Mouse (Mus musculus): Measurements from ENCODE around the gene Rad51c.
A peak's percentile ranks its signal among the peaks of the same experiment; 100 is the strongest.
"Not testable (repeated sequence)": the region's sequence is repeated elsewhere in the genome, so short reads cannot be mapped to it uniquely, and the experiment has no call there.

The Rad51c gene

DNA sequence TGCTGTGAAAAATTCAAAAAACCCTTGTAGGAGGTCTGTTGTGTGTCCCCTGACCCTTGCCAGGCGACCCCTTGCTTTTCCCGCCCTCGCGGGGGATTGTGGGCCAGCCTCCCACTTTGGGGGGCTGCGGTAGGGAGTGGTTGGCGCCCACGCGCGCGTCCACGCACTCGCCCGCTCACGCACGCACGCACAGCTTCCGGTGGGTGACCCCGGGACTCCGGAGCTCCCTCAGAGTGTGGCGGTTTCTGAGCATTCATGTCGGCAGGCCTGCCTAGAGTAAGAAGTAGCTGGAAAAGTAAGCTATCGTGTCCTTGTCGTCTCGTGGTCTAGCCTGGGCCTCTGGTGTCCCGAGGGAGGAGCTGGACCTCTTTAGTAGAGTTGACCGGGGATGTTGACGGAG, at the start of gene Rad51c, which contains the start of gene Tex14:
Gene Rad51c (minus strand): TSS at position 79 of the 400 bp plus-strand sequence.
Gene Tex14 (plus strand): TSS at position 190 of the 400 bp plus-strand sequence.
- DNase-seq (ENCODE audit: low read depth, low spot score), result no peak

GRCm38 (mm10) chr11:87454035-87454690, 49.4 kb upstream of the Rad51c start:
- no peak for DNase-seq (ENCODE audit: low read depth, low spot score)

DNA sequence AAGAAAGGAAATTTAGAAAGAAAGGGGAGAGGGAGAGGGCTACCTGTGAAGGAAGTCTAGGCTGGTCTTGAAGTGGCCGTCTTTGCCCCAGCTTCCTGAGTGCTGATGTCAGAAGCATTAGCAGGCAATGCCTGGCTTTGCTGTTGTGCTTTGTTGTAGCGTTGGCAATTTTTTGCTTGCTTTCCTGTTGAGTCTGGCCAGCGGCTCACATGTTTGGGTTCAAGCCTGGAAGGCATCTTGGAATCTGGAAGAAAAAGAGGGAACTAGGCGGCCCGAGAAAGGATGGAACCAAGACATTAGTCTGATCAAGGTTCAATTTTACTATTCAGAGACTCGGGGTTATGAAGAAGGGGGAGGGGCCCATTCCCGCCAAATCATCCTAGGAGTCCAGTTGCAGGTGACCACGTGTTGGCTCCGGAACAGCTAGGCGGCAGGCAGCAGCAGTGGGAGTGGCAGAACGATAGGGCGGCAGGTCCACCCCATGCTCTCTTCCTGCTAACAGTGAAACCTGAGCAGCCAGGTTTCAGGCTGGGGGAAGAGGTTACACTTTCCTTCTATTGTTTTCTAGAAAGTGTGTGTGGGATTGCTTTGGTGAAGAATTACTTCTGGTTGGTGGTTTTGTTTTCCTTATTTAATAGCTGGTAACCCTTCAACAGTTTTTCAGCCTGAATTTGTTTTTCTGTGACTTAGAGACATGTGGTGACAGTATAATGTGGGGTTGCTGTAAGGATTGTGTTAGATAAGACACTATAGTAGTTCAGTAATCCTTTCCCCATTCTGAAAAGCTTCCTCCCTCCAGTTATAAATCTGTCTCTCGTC, 48.7 kb upstream of the Rad51c start:
- no peak for DNase-seq (ENCODE audit: low read depth, low spot score)

- not testable (repeated sequence) for DNase-seq (ENCODE audit: low read depth, low spot score)
These were observed 48.0 kb upstream of the Rad51c start for GRCm38 (mm10) chr11:87452779-87453178.

DNA sequence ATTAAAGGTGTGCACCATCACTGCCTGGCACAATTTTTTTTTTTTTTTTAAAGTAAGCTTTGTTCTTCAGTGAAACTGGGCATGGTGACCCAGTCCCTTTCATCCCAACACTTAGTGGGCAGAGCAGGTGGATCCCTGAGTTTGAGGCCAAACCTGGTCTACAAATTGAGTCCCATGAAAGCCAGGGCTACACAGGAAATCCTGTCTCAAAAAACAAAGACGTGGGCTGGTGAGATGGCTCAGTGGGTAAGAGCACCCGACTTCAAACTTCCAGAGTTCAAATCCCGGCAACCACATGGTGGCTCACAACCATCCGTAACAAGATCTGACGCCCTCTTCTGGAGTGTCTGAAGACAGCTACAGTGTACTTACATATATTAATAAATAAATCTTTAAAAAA, 45.1 kb upstream of the Rad51c start:
- peak; percentile 39 for DNase-seq (ENCODE audit: low read depth, low spot score)

- no peak for DNase-seq (ENCODE audit: low read depth, low spot score)
These were observed 44.4 kb upstream of the Rad51c start for GRCm38 (mm10) chr11:87449200-87449547.

DNA sequence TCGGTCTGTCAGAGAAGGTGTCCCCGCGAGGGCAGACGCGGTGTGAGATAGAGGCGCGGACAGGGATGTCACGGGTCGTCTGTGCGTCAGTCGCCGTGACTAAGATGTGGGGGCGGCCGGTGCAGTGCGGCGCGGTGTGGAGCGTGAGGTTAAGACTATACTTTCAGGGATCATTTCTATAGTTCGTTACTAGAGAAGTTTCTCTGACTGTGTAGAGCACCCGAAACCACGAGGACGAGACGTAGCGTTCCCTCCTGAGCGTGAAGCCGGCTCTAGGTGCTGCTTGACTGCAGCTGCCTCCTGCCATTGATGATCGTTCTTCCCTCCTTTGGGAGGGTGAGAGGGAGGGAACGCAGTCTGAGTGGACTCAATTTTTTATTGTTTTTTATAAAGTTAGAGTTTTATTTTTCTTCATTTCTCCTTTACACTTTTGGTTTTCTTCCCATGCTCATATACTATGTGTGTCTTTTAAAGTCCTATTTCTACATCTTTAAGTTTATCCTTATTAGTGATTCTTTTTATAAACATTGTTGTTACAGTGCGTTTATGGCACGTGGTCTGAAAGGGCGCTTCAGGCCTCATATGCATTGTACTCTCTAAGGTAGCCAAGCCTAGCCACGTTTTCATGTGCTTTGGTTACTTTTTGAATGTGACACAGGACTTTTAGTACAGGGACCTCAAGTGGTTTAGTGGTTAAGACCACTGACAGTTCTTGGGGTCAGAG, 43.9 kb upstream of the Rad51c start:
- peak; percentile 98 for DNase-seq (ENCODE audit: low read depth, low spot score)

GRCm38 (mm10) chr11:87448081-87448475, 43.3 kb upstream of the Rad51c start:
- DNase-seq (ENCODE audit: low read depth, low spot score), result peak; percentile 78

- DNase-seq (ENCODE audit: low read depth, low spot score), result no peak
These were observed 42.7 kb upstream of the Rad51c start for GRCm38 (mm10) chr11:87447429-87447828.

GRCm38 (mm10) chr11:87446159-87446558, 41.4 kb upstream of the Rad51c start:
- no peak for DNase-seq (ENCODE audit: low read depth, low spot score)

DNA sequence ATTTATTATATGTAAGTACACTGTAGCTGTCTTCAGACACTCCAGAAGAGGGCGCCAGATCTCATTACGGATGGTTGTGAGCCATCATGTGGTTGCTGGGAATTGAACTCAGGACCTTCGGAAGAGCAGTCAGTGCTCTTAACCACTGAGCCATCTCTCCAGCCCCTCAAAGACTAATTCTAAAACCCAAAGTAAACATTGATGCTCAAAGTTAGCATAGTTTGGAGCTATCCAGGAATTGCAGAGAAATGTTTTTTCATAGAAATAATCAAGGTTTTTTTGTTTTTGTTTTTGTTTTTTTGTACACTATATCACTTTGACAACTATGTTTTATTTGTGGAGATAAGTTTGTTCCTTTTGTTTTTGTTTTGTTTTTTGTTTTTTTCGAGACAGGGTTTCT, 40.8 kb upstream of the Rad51c start:
- DNase-seq (ENCODE audit: low read depth, low spot score), result not testable (repeated sequence)

DNA sequence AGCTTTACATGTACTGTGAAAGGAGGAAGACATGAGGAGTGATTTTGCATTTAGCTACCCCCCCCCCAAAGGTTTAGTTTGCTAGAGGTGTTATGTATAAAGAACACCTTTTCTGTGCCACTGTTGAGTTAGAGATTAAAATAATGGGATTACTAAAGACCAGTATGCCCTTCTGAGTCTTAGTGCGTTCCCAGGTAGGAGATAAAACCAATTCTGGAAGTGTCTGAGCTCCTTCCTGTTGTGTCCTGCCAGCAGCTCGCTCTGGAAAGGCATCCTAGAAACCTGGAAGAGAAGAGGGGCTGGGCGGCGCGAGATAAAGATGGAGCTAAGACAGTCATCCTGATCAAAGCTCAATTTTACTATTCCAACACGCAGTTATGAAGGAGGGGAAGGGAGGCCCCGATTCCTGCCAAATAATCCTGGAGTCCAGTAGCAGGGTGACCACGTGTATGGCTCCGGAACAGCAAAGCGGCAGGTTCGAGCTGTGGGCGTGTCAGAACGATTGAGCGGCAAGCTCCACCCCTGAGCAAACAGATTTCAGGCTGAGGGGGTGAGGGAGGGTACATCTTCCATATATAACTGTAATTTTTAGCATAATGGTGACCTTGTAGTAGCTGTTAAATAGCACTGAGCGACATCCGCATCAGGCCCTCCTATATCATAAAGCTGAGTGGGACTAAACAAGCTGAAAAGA, 40.1 kb upstream of the Rad51c start:
- no peak for DNase-seq (ENCODE audit: low read depth, low spot score)

GRCm38 (mm10) chr11:87444056-87444455, 39.3 kb upstream of the Rad51c start:
- DNase-seq (ENCODE audit: low read depth, low spot score), result not testable (repeated sequence)

- peak; percentile 98 for DNase-seq (ENCODE audit: low read depth, low spot score)
These were observed 38.7 kb upstream of the Rad51c start for GRCm38 (mm10) chr11:87443373-87443883.

DNA sequence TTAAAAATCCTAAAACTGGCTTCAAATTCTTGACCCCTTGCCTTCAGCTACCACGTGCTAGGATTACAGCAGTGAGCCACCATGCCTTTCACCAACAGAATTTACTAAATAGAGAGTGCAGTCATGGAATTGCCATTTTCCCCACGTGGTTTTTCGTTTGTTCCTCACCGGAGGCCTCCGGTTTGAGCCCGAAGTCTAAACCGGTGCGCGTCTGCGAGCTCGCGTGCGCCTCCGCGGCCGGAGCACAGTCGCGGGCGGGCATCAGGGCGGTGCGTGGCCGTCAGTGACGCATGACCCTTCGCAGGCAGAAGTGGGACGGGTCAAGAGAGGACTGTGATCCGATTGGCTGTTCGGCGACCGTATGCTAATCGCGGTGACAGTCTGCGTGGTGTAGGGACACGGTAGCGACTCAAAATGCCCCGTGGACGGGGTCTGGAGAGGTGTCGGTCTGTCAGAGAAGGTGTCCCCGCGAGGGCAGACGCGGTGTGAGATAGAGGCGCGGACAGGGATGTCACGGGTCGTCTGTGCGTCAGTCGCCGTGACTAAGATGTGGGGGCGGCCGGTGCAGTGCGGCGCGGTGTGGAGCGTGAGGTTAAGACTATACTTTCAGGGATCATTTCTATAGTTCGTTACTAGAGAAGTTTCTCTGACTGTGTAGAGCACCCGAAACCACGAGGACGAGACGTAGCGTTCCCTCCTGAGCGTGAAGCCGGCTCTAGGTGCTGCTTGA, 38.1 kb upstream of the Rad51c start:
- DNase-seq (ENCODE audit: low read depth, low spot score), result peak; percentile 67

GRCm38 (mm10) chr11:87439796-87440420, 35.2 kb upstream of the Rad51c start:
- DNase-seq (ENCODE audit: low read depth, low spot score), result no peak

DNA sequence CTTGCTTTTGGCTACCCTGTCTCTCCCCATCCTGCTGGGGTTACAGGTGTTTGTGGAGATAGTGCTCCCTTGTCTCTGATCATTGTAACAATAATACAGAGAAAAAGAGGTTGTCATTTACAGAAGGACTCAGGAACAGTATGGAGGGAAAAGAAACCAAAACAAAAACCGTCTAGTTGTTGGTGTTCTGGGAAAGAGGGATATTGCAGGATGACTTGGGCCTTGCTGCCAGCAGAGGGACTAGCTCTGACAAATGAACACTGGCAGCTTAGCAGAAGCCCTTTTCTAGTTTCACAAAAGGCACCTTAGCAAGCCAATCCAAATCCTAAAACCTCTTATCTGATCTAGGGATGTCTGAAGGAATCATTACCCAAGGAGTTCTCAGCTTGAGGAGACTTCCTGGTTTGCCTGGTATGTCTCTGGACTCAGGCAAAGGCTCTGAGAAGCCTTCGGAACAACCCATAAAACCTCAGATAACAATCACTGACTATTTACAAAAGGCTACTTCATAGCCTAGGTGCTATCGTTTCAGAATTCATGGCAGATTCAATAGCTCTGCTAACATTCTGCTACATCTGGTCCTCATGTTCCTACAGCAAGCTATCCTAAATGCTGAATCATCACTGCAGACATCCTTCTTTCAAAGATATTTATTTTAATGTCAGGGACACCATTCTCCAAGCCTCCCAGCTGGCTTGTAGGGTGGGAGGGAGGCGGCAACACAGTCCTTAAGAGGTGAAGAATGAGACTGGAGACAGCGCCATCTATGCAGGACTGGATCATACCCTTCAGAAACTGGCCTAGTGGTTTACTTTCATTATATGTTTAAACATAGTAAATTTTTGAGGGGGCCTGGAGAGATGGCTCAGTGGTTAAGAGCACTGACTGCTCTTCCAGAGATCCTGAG, 31.8 kb upstream of the Rad51c start:
- no peak for DNase-seq (ENCODE audit: low read depth, low spot score)

DNA sequence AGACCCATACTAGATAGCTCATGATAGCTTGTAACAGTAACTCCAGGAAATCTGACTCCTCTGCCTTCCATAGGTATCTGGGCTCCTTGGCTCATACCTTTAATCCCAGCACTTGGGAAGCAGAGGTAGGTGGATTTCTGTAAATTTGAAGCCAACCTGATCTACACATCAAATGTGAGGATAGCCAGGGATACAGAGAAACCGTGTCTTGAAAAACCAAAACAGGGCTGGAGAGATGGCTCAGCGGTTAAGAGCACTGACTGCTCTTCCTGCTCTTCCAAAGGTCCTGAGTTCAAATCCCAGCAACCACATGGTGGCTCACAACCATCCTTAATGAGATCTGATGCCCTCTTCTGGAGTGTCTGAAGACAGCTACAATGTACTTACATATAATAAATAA, 30.4 kb upstream of the Rad51c start:
- not testable (repeated sequence) for DNase-seq (ENCODE audit: low read depth, low spot score)

- DNase-seq (ENCODE audit: low read depth, low spot score), result no peak
These were observed 28.3 kb upstream of the Rad51c start for GRCm38 (mm10) chr11:87432933-87433669.

Data from 3T3-L1 (cell line).